In the genomic region with DNA sequence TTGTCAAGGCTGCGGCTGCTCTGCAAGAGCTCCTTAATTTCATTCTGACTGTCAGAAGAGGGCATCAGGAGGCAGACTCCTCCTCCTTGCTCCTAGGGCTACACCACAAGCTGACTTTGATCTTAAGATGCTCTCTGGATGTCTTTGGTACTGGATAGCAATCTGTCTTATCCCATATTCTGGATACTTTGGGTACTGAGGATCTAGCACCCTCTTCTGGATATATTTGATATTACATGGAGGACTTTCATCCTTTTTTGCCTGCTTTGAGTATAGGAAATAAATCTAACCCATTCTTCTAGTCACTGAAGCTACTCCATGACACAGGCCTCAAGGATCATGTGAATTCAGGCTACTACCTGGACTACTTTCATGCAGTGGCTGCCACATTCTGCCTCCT, we compare ENCODE assay signal across 20 mouse cellular contexts. TPM values are rescaled to one million over a fixed set of nuclear protein-coding genes. Genes with fewer than 3 reads are reported as not detected.
DNase-seq lines count a peak whose midpoint lies in the region; ATAC-seq and TF ChIP-seq lines count a peak whose summit lies in the region.
"Not testable (repeated sequence)": the region's sequence is repeated elsewhere in the genome, so short reads cannot be mapped to it uniquely, and the experiment has no call there.
"Had no signal": no experiment of that assay in that cellular context is flagged by ENCODE, and none has a peak within 500 bp of the region (broad histone marks: within the 10 kb centered on the region; RNA-seq: fewer than 3 reads in every experiment).

No protein-coding gene starts in this region.

- H3K4me1 ChIP-seq in intestine, postnatal 0 days (replicated peaks; ENCODE audit: control insufficient read depth, insufficient read depth, low read length); liver, embryonic 14.5 days (replicated peaks; ENCODE audit: control insufficient read depth in 2 of 2, insufficient read depth in 2 of 2, low read length in 1 of 2); midbrain, postnatal 0 days (ENCODE audit: insufficient read depth, low read length): not testable (repeated sequence)

- not testable (repeated sequence) for H3K9ac ChIP-seq in intestine, postnatal 0 days (ENCODE audit: low read depth, low read length); liver, embryonic 14.5 days (replicated peaks); midbrain, postnatal 0 days (replicated peaks; ENCODE audit: low read length, poor library complexity, severe bottlenecking)

- not testable (repeated sequence) for H3K27ac ChIP-seq in intestine, postnatal 0 days (ENCODE audit: low read depth, low read length); layer of hippocampus, adult 2 months; liver, embryonic 14.5 days; midbrain, postnatal 0 days (ENCODE audit: low read depth, low read length)

- not testable (repeated sequence) for TF ChIP-seq EP300 in liver, embryonic 14.5 days (IDR thresholded peaks at IDR 0.05; ENCODE audit: low read depth)

- peak; percentile 52 for TF ChIP-seq CTCF in intestine, postnatal 0 days (IDR thresholded peaks at IDR 0.05; ENCODE audit: low read depth)
- peak; percentile 78 for TF ChIP-seq CTCF in layer of hippocampus, adult 2 months (conservative IDR thresholded peaks at IDR 0.05)
- peak; percentile 2; the same call in 1 of the 2 replicates for TF ChIP-seq CTCF in liver, embryonic 14.5 days (IDR thresholded peaks at IDR 0.05; ENCODE audit: low read depth)
- peak; percentile 51 for TF ChIP-seq CTCF in midbrain, postnatal 0 days (IDR thresholded peaks at IDR 0.05)

- H3K4me2 ChIP-seq in intestine, postnatal 0 days (replicated peaks; ENCODE audit: low read depth); liver, embryonic 14.5 days (ENCODE audit: low read depth); midbrain, postnatal 0 days (ENCODE audit: low read depth, low read length, poor library complexity, severe bottlenecking): not testable (repeated sequence)

- WGBS in intestine, postnatal 0 days = 55% methylated on average over 1 of the region's 1 CpGs
- WGBS in liver, embryonic 14.5 days (ENCODE audit: insufficient replicate concordance) = 41% methylated on average over 1 of the region's 1 CpGs
- 63% methylated on average over 1 of the region's 1 CpGs for WGBS in midbrain, postnatal 0 days

- not testable (repeated sequence) for H3K36me3 ChIP-seq in intestine, postnatal 0 days (ENCODE audit: control insufficient read depth, insufficient read depth); liver, embryonic 14.5 days (replicated peaks; ENCODE audit: control insufficient read depth, insufficient read depth, low read depth); midbrain, postnatal 0 days (ENCODE audit: insufficient read depth, low read length)

- not testable (repeated sequence) for H3K27me3 ChIP-seq in intestine, postnatal 0 days (replicated peaks; ENCODE audit: control insufficient read depth, insufficient read depth, low read length); liver, embryonic 14.5 days (ENCODE audit: control insufficient read depth, insufficient read depth, low read length); midbrain, postnatal 0 days (ENCODE audit: insufficient read depth, low read length)

- DNase-seq in ZHBTc4 (ENCODE audit: low read depth, low spot score) = peak; percentile 16
- peak; percentile 68 for DNase-seq in heart, adult 11 months
- DNase-seq in layer of hippocampus, adult 2 months (ENCODE audit: low spot score in 2 of 2) = peak in 1 of 2 experiments; percentile 14
- DNase-seq in liver, embryonic 14.5 days (ENCODE audit: low read depth in 3 of 3, low spot score in 3 of 3); midbrain, postnatal 0 days (ENCODE audit: low spot score): not testable (repeated sequence)

- not testable (repeated sequence) for ATAC-seq in intestine, postnatal 0 days; liver, embryonic 14.5 days (ENCODE audit: insufficient read depth); midbrain, postnatal 0 days (ENCODE audit: low FRiP score)

- not testable (repeated sequence) for H3K9me3 ChIP-seq in intestine, postnatal 0 days (ENCODE audit: control insufficient read depth); liver, embryonic 14.5 days (ENCODE audit: control insufficient read depth, low read length); midbrain, postnatal 0 days (ENCODE audit: low read length)

- not testable (repeated sequence) for H3K4me3 ChIP-seq in intestine, postnatal 0 days (ENCODE audit: low read depth, low read length); layer of hippocampus, adult 2 months; liver, embryonic 14.5 days (ENCODE audit: insufficient read depth in 1 of 2, low read depth in 2 of 2, low read length in 2 of 2); midbrain, postnatal 0 days (ENCODE audit: low read depth, low read length)

RNA-seq across cellular contexts. Expression of a gene that starts 7.4 kb away (rescaled TPM):
- not detected in 2 replicates for polyA plus RNA-seq in intestine, postnatal 0 days (2015; fragmentation: Nextera tagmentation; extraction: Ambion mirVana)
- total RNA-seq in layer of hippocampus, adult 2 months (2021) = not detected
- not detected in 2 replicates for polyA plus RNA-seq in liver, embryonic 14.5 days (2012; rRNA removed)
- polyA plus RNA-seq in liver, embryonic 14.5 days (2014; fragmentation: Nextera tagmentation; extraction: Ambion mirVana) = not detected in 2 replicates
- total RNA-seq in midbrain, postnatal 0 days (2014; rRNA removed) = not detected in 2 replicates
- polyA plus RNA-seq in midbrain, postnatal 0 days (2015; fragmentation: Nextera tagmentation; extraction: Ambion mirVana) = 0.10 TPM in 1 of 2 replicates, not detected in the other
- total RNA-seq: adrenal gland, adult 2 months; adrenal gland, postnatal 25 days; gastrocnemius, adult 8-10 months; gastrocnemius, postnatal 36 days; heart, adult 18-20 months; heart, postnatal 25 days; MEL had no signal
- polyA plus RNA-seq: adrenal gland, adult 2 months; embryonic facial prominence, embryonic 10.5 days; embryonic facial prominence, embryonic 14.5 days; forebrain, embryonic 13.5 days; heart, embryonic 11.5 days; heart, embryonic 15.5 days; hindbrain, embryonic 10.5 days; hindbrain, embryonic 14.5 days had no signal

RNA-seq across cellular contexts. Expression of a gene that starts 36.5 kb away (rescaled TPM):
- not detected in 2 replicates for polyA plus RNA-seq in intestine, postnatal 0 days (2015; fragmentation: Nextera tagmentation; extraction: Ambion mirVana)
- total RNA-seq in layer of hippocampus, adult 2 months (2021) = not detected
- not detected in 2 replicates for polyA plus RNA-seq in liver, embryonic 14.5 days (2012; rRNA removed)
- not detected in 2 replicates for polyA plus RNA-seq in liver, embryonic 14.5 days (2014; fragmentation: Nextera tagmentation; extraction: Ambion mirVana)
- total RNA-seq in midbrain, postnatal 0 days (2014; rRNA removed) = not detected in 2 replicates
- polyA plus RNA-seq in midbrain, postnatal 0 days (2015; fragmentation: Nextera tagmentation; extraction: Ambion mirVana) = not detected in 2 replicates
- total RNA-seq: adrenal gland, adult 2 months; adrenal gland, postnatal 25 days; gastrocnemius, adult 8-10 months; gastrocnemius, postnatal 36 days; heart, adult 18-20 months; heart, postnatal 25 days; MEL had no signal
- polyA plus RNA-seq: adrenal gland, adult 2 months; embryonic facial prominence, embryonic 10.5 days; embryonic facial prominence, embryonic 14.5 days; forebrain, embryonic 13.5 days; heart, embryonic 11.5 days; heart, embryonic 15.5 days; hindbrain, embryonic 10.5 days; hindbrain, embryonic 14.5 days had no signal

Comparison
In these comparisons a context has a peak if more than half of its experiments do, and no peak if none do; other contexts are left out.
1. CTCF ChIP-seq: peak in every context shown above with its lines; median percentile 78 in layer of hippocampus, adult 2 months; 52 in intestine, postnatal 0 days; 51 in midbrain, postnatal 0 days; 2 in liver, embryonic 14.5 days.